Mouse (Mus musculus) midbrain, embryonic 10.5 days (tissue): Measurements from ENCODE around the gene Hydin. TPM values are rescaled to one million over a fixed set of nuclear protein-coding genes. Genes with fewer than 3 reads are reported as not detected.
A peak's percentile ranks its signal among the peaks of the same experiment; 100 is the strongest.
"Not testable (repeated sequence)": the region's sequence is repeated elsewhere in the genome, so short reads cannot be mapped to it uniquely, and the experiment has no call there.

Experiments used
- DNase-seq: peaks from one replicate; pipeline ENCODE4 v3.0.0-alpha.2; 2017; ENCODE audit warnings: low spot score
- H3K27ac ChIP-seq: fragments of 300-500 bp; sonication (generic); replicated peaks from 2 replicates; pipeline ENCODE4 v1.5.1; 2016; ENCODE audit warnings: mild to moderate bottlenecking
- H3K27me3 ChIP-seq: fragments of 300-500 bp; sonication (generic); 2 replicates; pipeline ENCODE4 v1.6.1; 2016; ENCODE audit warnings: low read depth, mild to moderate bottlenecking; ENCODE audit not compliant: poor library complexity, severe bottlenecking
- H3K36me3 ChIP-seq: fragments of 300-500 bp; sonication (generic); 2 replicates; pipeline ENCODE4 v1.6.1; 2016; ENCODE audit warnings: mild to moderate bottlenecking, moderate library complexity
- H3K4me1 ChIP-seq: fragments of 300-500 bp; sonication (generic); 2 replicates; pipeline ENCODE4 v1.6.1; 2016
- H3K4me3 ChIP-seq: fragments of 300-500 bp; sonication (generic); 2 replicates; pipeline ENCODE4 v1.5.1; 2016; ENCODE audit warnings: mild to moderate bottlenecking, moderate library complexity
- H3K9me3 ChIP-seq: fragments of 300-500 bp; sonication (generic); replicated peaks from 2 replicates; pipeline ENCODE4 v1.6.1; 2016; ENCODE audit warnings: mild to moderate bottlenecking
- WGBS: fragments of 180-500 bp; shearing (Covaris S2); methylation state at CpG from one replicate; pipeline ENCODE4 v1.1.7; 2016; 5-methylcytosine and 5-hydroxymethylcytosine counted together
- polyA plus RNA-seq: library from polyadenylated mRNA; unstranded; fragments of >200 nt; fragmentation: Nextera tagmentation; extraction: Ambion mirVana; gene quantifications from 2 replicates; pipeline ENCODE4 v1.2.1, GENCODE M21; 2016

Gene Hydin
- polyA plus RNA-seq, 1 experiment from 2014 or later: 0.05 TPM

DNA sequence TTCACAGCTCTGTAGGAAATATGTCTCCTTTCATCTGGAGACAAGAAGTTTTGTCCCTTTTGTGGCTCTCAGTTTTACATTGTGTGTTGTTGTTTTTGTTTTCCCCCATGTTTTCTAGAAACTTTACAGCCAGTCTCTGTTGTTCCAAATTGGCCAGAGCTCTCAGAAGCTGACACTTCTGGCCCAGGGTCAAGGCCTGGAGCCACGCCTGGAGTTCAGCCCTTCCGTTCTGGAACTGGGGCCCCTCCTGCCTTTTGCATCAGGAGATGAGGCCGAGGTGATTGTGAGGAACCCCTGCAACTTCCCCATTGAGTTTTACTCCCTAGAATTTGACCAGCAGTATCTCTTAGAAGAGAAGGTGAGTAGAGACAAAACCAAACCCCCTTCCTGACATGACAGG is 242.0 kb downstream of the Hydin start:
- no peaks in the 10 kb centered on the region for H3K9me3 ChIP-seq
- H3K27ac ChIP-seq: no peak overlapping the region
- H3K36me3 ChIP-seq: no peaks in the 10 kb centered on the region
- no peak for DNase-seq
- WGBS: 89% methylated on average over 3 of the region's 3 CpGs
- no peaks in the 10 kb centered on the region for H3K27me3 ChIP-seq
- no peak overlapping the region for H3K4me3 ChIP-seq
- no peaks in the 10 kb centered on the region for H3K4me1 ChIP-seq

DNA sequence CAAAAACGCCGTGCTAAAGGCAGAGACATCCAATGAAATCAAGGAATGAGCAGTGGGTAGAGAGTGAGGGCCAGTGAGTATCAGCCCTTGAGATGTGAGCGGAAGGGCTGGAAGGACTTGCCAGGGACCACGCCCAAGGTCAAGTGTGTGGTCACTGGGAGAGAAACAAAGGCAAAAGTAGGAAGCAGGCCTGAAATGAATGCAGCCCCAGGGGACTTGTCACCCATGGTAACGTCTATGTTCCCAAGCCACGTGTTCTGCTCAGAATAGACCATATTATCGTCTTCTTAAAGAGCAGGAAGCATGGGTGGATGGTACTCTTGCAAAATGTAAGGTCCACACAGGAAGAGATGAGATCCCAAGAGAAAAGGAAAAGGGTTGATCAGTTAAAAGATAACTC is 253.0 kb downstream of the Hydin start:
- Histone ChIP-seq H3K27ac (no peak overlapping the region), H3K4me1 (no peaks in the 10 kb centered on the region), H3K4me3 (no peak overlapping the region), H3K27me3 (no peaks in the 10 kb centered on the region), H3K36me3 (no peaks in the 10 kb centered on the region), H3K9me3 (no peaks in the 10 kb centered on the region)
- no peak for DNase-seq
- WGBS: 88% methylated on average over 7 of the region's 7 CpGs

DNA sequence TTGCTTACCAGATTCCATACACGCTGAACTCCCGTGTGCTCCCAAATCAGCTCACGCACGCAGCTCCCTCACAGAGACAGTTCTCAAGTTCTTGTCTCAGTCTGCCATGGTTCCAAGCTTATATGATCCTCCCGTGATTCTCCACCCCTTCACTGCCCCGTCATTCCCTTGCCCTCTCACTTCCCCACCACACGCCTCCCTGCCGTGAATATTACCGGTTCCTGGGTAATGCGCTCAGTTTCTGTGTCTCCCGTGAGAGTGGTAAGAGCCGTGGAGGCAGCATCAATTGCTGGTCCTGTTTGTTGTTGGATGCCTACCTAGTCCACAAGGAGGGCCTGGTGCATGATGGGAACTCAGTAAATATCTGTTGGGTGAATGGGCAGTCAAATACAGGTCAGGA is 255.1 kb downstream of the Hydin start:
- DNase-seq: no peak
- Histone ChIP-seq H3K4me1 (no peaks in the 10 kb centered on the region), H3K4me3 (no peak overlapping the region), H3K9me3 (no peaks in the 10 kb centered on the region), H3K36me3 (no peaks in the 10 kb centered on the region), H3K27ac (no peak overlapping the region), H3K27me3 (no peaks in the 10 kb centered on the region)
- 94% methylated on average over 12 of the region's 12 CpGs for WGBS

DNA sequence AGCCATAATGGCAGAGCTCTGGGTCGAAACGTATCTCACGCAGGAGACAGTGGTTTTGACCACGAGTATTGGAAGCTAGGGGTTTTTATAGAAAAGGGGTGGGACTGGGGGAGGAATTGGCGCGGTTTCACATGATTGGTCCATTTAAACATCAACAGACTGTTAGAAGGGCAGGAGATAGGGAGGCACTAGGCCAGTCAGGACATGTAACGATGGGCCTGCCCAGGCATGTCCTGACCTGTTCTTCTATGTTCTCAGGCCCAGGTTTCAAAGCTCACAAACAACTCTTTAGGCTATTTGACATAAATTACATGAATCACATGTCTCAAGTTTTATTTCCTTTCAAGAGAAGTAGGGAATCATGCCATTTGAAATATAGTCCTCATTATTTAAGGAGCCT is 255.7 kb downstream of the Hydin start:
- not testable (repeated sequence) for H3K9me3 ChIP-seq, H3K4me1 ChIP-seq, H3K27me3 ChIP-seq, H3K36me3 ChIP-seq, H3K4me3 ChIP-seq, H3K27ac ChIP-seq, DNase-seq
- WGBS: 89% methylated on average over 7 of the region's 7 CpGs

DNA sequence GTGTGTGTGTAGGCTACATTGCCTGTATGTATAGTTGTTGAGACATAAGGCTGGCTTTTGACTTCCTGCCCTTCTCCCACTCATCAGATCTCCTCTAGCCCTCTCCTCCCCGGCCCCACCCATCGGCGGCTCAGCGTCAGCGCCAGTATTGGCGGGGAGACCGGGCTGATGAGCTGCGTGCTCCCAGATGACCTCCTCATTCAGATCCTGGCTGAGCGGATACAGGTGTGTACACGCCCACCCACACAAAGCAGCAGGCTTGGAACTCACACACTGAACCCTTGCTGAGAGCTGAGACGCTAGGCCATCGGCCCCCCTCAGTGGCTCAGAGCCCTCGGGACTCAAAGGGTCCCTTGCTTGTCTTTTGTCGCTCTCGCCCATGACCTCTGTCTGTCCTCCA is 256.2 kb downstream of the Hydin start:
- WGBS: 69% methylated on average over 15 of the region's 15 CpGs
- Histone ChIP-seq H3K4me1 (no peaks in the 10 kb centered on the region), H3K4me3 (no peak overlapping the region), H3K36me3 (no peaks in the 10 kb centered on the region), H3K27ac (no peak overlapping the region), H3K9me3 (no peaks in the 10 kb centered on the region), H3K27me3 (no peaks in the 10 kb centered on the region)
- DNase-seq: no peak

DNA sequence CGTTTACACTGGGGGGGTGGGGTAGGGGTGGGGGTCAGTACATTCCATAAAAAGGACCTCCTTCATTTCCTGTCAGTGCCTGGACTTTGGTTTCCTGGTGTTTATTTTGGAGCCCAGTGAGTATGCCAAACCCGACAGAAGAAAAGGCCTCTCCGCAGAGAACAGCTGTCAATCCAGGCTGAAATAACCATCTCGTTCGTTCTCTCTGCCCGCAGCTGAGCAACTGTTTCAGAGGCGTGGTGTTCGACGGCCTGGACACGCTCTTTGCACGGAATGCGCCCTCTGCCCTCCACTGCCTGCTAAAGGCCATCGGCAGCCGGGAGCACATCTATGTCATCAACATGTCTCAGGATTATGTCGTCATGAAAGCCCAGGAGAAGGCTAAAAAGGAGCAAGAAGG is 258.5 kb downstream of the Hydin start:
- no peak overlapping the region for H3K27ac ChIP-seq
- H3K36me3 ChIP-seq: no peaks in the 10 kb centered on the region
- DNase-seq: no peak
- H3K9me3 ChIP-seq: no peaks in the 10 kb centered on the region
- no peak overlapping the region for H3K4me3 ChIP-seq
- H3K27me3 ChIP-seq: no peaks in the 10 kb centered on the region
- 73% methylated on average over 15 of the region's 15 CpGs for WGBS
- no peaks in the 10 kb centered on the region for H3K4me1 ChIP-seq

DNA sequence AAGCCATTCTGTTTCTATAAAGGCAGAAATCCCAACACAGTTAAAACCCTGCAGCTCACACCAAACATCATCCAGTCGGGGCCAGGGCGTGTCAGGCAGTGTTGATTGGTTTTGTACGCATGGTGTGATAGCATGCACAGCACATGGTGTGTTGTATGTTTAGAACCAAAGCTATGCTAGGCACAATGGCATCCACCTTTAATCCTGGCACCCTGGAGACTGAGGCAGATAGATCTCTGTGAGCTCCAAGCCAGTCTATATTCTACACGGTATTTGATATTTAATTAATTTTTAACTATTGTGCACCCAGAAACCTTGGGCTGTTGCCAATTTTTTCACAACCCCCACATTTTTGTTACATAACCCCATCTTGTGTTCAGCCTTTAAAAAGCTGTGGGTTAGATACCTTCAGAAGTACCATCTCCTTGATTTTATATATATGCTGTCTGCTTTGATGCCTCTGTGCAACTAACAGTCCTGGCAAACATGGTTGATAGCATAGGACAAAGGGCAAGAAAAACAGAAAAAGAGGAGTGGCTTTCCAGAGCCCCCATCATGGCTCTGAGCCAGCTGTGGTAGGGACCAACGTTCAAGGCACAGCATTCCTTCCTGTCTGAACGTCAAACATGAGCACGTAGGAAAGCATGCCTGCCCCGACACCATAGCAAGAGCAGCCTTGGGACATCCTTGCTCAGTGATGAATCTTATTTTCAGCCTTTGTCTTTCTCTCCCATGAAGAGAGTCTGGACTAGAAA is 263.4 kb downstream of the Hydin start:
- WGBS: 87% methylated on average over 8 of the region's 8 CpGs
- no peak for DNase-seq
- H3K36me3 ChIP-seq: no peaks in the 10 kb centered on the region
- H3K9me3 ChIP-seq: no peaks in the 10 kb centered on the region
- no peak overlapping the region for H3K4me3 ChIP-seq
- 0 out of 2 replicates have a peak, but pooled peaks cover 2% of the 10 kb centered on the region for H3K4me1 ChIP-seq
- no peaks in the 10 kb centered on the region for H3K27me3 ChIP-seq
- H3K27ac ChIP-seq: no peak overlapping the region

DNA sequence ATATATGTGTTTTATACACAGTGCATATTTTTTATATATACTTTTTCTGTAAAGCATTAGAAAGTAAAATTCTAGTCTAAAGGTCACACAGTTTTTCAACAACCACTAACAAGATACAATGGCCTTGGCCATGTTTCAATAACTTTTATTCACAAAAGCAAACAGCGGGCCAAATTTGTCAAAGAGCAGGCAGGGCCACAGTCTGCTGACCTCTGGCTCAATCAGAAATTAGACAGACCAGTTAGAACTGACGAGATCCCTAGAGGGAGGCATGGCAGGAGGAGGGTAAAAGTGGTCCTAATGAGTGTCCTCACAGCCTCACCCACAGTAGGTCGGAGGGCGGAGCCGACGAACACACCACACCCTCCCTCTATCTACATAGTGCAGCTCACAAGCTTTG is 267.0 kb downstream of the Hydin start:
- no peak for DNase-seq
- 80% methylated on average over 6 of the region's 6 CpGs for WGBS

DNA sequence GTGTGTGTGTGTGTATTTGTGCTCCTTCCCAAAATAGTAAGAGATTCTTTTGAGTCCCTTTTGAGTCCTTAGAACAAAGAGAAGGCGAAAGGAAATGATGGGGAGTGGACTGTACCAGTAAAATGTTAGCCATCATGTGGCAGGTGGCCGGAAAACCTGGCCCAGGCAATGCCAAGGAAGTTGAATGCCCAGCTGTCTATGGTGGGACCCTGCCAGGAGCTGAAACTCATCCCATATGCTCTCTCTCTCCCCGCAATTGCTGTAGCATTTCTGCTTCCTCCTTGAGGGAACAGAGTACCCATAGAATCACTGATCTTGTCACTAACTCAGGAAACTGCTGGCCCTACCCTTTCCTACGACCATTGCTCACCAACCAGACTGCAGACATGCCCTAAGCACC is 271.1 kb downstream of the Hydin start:
- no peak overlapping the region for H3K27ac ChIP-seq
- no peaks in the 10 kb centered on the region for H3K9me3 ChIP-seq
- no peaks in the 10 kb centered on the region for H3K27me3 ChIP-seq
- no peaks in the 10 kb centered on the region for H3K36me3 ChIP-seq
- 86% methylated on average over 4 of the region's 4 CpGs for WGBS
- H3K4me1 ChIP-seq: no peaks in the 10 kb centered on the region
- no peak for DNase-seq
- H3K4me3 ChIP-seq: no peak overlapping the region

More for the DNA sequence above, 267.0 kb downstream of the Hydin start:
- no peaks in the 10 kb centered on the region for H3K27me3 ChIP-seq
- 0 out of 2 replicates have a peak, but pooled peaks cover 2% of the 10 kb centered on the region for H3K4me1 ChIP-seq
- no peaks in the 10 kb centered on the region for H3K9me3 ChIP-seq
- H3K36me3 ChIP-seq: no peaks in the 10 kb centered on the region
- H3K27ac ChIP-seq: no peak overlapping the region
- no peak overlapping the region for H3K4me3 ChIP-seq

DNA sequence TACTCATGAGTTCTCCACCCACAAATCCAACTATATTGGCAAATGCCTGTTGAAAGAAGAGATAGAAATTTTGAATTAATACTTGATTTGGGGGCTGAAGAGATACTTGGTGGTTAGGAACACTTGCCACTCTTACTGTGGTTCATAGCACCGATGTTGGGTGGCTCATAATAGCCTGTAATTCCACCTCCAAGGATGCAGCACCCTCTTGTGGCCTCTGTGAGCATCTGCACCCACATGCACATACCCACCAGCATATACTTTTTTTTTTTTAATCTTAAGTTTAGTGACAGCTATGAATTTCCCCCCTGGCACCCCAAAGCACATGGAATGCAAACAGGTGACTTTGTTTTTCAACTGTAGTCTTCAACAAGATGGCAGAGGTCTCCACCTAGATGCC is 283.6 kb downstream of the Hydin start:
- Histone ChIP-seq H3K4me1 (no peaks in the 10 kb centered on the region), H3K9me3 (no peaks in the 10 kb centered on the region), H3K4me3 (no peak overlapping the region), H3K27ac (no peak overlapping the region), H3K27me3 (no peaks in the 10 kb centered on the region), H3K36me3 (no peaks in the 10 kb centered on the region)
- WGBS: 93% methylated on average over 1 of the region's 1 CpGs
- DNase-seq: no peak

DNA sequence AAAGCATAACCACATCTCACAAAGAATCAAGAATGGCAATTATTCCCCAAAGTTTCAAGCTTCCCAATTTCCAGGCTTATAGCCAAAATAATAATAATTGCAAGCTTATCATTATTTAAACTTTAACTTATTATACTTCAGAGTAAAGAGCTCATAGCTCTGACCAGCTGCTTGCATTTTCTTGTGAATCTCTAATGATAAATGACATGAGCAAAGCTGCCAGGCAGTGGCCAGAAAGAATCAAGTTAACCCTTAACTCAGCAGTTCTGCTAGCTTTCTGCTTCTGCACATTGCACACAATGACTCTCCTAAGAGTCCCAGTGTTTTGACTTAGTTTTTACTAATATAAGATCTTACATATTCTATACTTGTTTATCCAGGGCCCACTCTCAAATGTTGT is 285.3 kb downstream of the Hydin start:
- H3K36me3 ChIP-seq, H3K27me3 ChIP-seq, H3K4me1 ChIP-seq, H3K27ac ChIP-seq, H3K9me3 ChIP-seq, DNase-seq, H3K4me3 ChIP-seq: not testable (repeated sequence)

DNA sequence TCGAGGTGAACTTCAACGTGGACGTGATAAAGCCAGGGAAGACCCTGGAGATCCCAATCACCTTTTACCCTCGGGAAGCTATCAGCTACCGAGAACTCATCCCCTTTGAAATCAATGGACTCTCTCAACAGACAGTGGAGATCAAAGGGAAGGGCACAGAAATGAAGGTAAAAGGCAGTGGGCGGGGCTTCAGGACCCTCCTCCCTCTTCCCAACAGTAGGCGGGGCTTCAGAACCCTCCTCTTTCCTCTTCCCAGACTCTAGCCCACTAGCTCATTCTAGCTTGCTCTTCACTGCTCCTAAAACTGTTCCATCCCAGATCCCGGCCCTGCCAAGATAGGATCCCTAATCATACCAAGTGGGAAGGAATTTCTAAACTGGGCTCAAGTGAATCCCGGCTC is 325.9 kb downstream of the Hydin start:
- no peak overlapping the region for H3K27ac ChIP-seq
- no peak overlapping the region for H3K4me3 ChIP-seq
- no peak for DNase-seq
- 82% methylated on average over 9 of the region's 9 CpGs for WGBS
- peaks cover 5% of the 10 kb centered on the region; the same call in 1 of the 2 replicates for H3K4me1 ChIP-seq
- no peaks in the 10 kb centered on the region for H3K27me3 ChIP-seq
- no peaks in the 10 kb centered on the region for H3K36me3 ChIP-seq
- H3K9me3 ChIP-seq: no peaks in the 10 kb centered on the region

DNA sequence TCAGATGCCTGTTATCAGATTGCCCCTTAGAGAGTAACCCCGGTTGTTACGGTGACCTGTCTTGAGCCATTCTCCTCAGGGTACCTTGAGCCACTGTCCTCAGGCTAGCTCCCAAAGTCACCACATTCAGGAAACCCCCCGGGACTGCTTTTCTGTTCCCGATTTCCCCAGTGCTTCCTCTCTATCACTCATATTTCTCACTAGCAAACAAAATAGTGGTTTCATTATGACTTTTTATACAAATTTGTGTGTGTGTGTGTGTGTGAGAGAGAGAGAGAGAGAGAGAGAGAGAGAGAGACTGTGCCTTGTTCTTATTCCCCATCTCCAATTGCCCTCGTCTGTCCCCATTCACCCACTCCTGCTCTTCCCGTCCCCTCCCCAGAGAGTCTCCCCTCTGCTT is 327.4 kb downstream of the Hydin start:
- H3K27me3 ChIP-seq: no peaks in the 10 kb centered on the region
- peaks cover 5% of the 10 kb centered on the region; the same call in 1 of the 2 replicates for H3K4me1 ChIP-seq
- no peak overlapping the region for H3K4me3 ChIP-seq
- no peak overlapping the region for H3K27ac ChIP-seq
- H3K36me3 ChIP-seq: no peaks in the 10 kb centered on the region
- DNase-seq: no peak
- 86% methylated on average over 6 of the region's 6 CpGs for WGBS
- H3K9me3 ChIP-seq: no peaks in the 10 kb centered on the region

DNA sequence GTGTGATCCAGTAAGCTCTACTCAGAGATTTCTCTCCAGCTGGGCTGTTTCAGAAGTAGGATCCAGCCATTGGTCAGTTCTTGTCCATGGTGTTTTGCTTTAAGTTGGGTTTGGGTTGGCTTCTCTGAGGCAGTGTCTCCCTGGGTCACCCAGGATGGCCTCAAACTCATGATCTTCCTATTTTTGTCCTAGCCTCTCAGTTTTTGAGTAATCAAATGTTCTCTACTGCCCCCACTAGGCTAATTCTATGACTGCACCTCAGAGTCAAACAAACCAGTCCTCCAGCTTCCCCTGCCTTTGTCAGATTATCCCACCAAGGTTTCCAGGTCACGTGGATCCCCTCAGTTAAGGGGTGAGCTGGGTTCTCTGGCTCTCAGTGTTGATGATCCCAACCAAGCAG is 337.8 kb downstream of the Hydin start:
- Histone ChIP-seq H3K36me3 (no peaks in the 10 kb centered on the region), H3K9me3 (no peaks in the 10 kb centered on the region), H3K27ac (no peak overlapping the region), H3K4me3 (no peak overlapping the region), H3K27me3 (no peaks in the 10 kb centered on the region), H3K4me1 (peaks cover 3% of the 10 kb centered on the region; the same call in 1 of the 2 replicates)
- WGBS: 0% methylated on average over 1 of the region's 1 CpGs
- peak; percentile 34 for DNase-seq
